Mouse (Mus musculus): Measurements from ENCODE around the gene Eng. TPM values are rescaled to one million over a fixed set of nuclear protein-coding genes. Genes with fewer than 3 reads are reported as not detected.

Gene Eng
- polyA plus RNA-seq, 1 experiment from 2014 or later: 83.8 TPM

DNA sequence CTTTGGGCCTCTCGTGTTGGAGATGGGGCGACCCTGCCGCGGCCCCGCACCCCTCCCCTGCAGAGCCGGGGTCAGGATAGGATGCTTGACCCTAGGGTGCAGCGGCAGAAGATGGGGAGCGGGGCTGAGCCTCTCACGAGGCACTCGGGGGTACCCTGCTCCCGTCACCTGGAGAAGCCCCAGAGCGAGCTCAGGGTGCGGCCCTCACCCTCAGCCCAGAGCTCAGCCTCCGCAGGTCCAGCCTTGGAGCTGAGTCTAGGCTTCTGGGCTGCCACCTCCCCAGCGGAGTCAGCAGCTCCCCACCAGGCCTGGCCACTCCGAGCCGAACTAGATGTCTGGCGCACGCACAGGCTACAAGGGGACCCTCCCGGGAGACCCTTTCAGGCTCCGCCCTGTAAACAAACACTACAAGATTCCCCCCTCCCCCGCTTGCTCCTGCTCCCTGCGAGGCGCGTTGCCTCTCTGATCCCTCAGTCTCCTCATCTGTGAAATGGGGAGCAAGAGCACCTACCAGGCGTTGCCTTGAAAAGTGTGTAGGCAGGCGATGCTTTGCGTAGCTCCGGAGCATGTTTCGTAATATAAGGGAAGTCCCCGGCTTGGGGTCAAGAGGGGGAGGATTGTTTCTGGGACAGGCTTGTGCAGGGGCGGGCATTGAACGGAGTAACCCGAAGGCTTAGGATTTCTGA is 39.0 kb upstream of the Eng start:
- H3K9ac ChIP-seq: peak overlapping the region; percentile 65
- H3K27ac ChIP-seq (replicated peaks): peak overlapping the region; percentile 75
- no peaks in the 10 kb centered on the region for H3K9me3 ChIP-seq (replicated peaks)
- peaks cover 44% of the 10 kb centered on the region for H3K4me1 ChIP-seq
- H3K4me3 ChIP-seq (replicated peaks): peak overlapping the region; percentile 74
- peaks cover 5% of the 10 kb centered on the region; the same call in 1 of the 2 replicates for H3K36me3 ChIP-seq
- WGBS: 1% methylated on average over 34 of the region's 34 CpGs
- H3K27me3 ChIP-seq: no peaks in the 10 kb centered on the region
- H3K4me2 ChIP-seq (replicated peaks): peak overlapping the region; percentile 94
- ATAC-seq (ENCODE audit: insufficient number of reproducible peaks, low FRiP score, low TSS enrichment, low read depth): peak; percentile 16; the same call in 1 of the 2 replicates

- H3K36me3 ChIP-seq: peaks cover 9% of the 10 kb centered on the region; the same call in 1 of the 2 replicates
- peak overlapping the region; percentile 74 for H3K4me3 ChIP-seq (replicated peaks)
- no peaks in the 10 kb centered on the region for H3K9me3 ChIP-seq (replicated peaks)
- ATAC-seq (ENCODE audit: insufficient number of reproducible peaks, low FRiP score, low TSS enrichment, low read depth): peak; percentile 80; the same call in 1 of the 2 replicates
- peak overlapping the region; percentile 94 for H3K4me2 ChIP-seq (replicated peaks)
- H3K9ac ChIP-seq: 0 out of 2 replicates have a peak overlapping the region, but pooled peaks have one; percentile 10
- H3K27ac ChIP-seq (replicated peaks): peak overlapping the region; percentile 75
- 6% methylated on average over 25 of the region's 25 CpGs for WGBS
- H3K27me3 ChIP-seq: no peaks in the 10 kb centered on the region
- H3K4me1 ChIP-seq: peaks cover 41% of the 10 kb centered on the region
Observed at GRCm38 (mm10) chr2:32608141-32608777, 38.1 kb upstream of the Eng start.

- H3K27ac ChIP-seq (replicated peaks): peak overlapping the region; percentile 75
- H3K9ac ChIP-seq: no peak overlapping the region
- 0 out of 2 replicates have a peak, but pooled peaks have one; percentile 8 for ATAC-seq (ENCODE audit: insufficient number of reproducible peaks, low FRiP score, low TSS enrichment, low read depth)
- peaks cover 41% of the 10 kb centered on the region for H3K4me1 ChIP-seq
- WGBS: 44% methylated on average over 18 of the region's 18 CpGs
- peak overlapping the region; percentile 94 for H3K4me2 ChIP-seq (replicated peaks)
- peak overlapping the region; percentile 74 for H3K4me3 ChIP-seq (replicated peaks)
- peaks cover 15% of the 10 kb centered on the region; the same call in 1 of the 2 replicates for H3K36me3 ChIP-seq
- H3K27me3 ChIP-seq: no peaks in the 10 kb centered on the region
- H3K9me3 ChIP-seq (replicated peaks): no peaks in the 10 kb centered on the region
Observed at GRCm38 (mm10) chr2:32608778-32609435, 37.5 kb upstream of the Eng start.

DNA sequence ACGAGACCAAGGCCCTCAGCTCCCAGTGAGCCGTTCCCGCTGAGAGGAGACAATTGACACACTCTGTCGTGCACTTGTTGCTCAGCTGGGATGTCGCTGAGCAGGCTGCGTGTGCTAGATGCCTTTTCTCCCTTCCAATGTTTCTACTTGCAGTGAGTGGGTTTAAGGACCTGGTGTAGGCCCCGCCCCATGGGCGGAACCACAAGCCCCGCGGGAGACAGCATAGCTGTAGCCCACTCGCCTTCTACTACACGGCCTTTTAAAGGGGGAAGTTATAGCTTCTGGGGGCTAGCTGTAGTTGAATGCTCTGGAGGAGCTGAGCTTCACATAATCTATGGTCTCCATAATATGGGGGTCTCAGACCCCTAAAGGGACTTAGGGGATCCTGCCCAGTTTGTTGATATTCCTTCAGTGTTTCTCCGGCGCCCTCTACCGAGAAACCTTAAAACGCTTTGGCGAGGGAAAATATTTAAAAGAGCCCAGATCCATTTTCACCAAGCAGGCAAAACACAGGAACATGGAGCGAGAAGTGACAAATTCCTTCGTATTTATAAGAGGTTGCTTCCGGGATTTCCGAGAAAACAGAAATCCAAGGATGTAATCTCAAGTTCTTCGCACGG is 35.7 kb upstream of the Eng start:
- no peaks in the 10 kb centered on the region for H3K9me3 ChIP-seq (replicated peaks)
- peak overlapping the region; percentile 39 for H3K4me3 ChIP-seq (replicated peaks)
- H3K9ac ChIP-seq: no peak overlapping the region
- peaks cover 41% of the 10 kb centered on the region for H3K4me1 ChIP-seq
- ATAC-seq (ENCODE audit: insufficient number of reproducible peaks, low FRiP score, low TSS enrichment, low read depth): no peak
- H3K27me3 ChIP-seq: no peaks in the 10 kb centered on the region
- peaks cover 26% of the 10 kb centered on the region for H3K36me3 ChIP-seq
- peak overlapping the region; percentile 54 for H3K4me2 ChIP-seq (replicated peaks)
- WGBS: 15% methylated on average over 23 of the region's 23 CpGs
- peak overlapping the region; percentile 29 for H3K27ac ChIP-seq (replicated peaks)

DNA sequence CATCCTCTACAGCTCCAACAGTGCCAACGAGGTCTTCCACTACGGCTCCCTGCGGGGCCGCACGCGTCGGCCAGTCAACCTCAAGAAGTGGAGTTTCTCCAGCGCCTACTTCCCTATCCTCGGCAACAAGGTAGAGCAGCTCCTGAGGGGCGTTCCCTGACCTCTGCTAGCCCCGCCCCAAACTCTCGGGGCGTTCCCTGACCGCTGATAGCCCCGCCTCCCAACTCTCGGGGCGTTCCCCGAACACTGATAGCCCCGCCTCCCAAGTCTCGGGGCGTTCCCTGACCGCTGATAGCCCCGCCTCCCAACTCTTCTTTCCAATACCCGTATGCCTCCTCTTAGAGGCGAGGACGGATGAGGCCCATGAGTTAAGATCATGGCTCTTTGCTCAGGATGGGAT is 34.1 kb upstream of the Eng start:
- H3K4me2 ChIP-seq (replicated peaks): no peak overlapping the region
- H3K4me1 ChIP-seq: peaks cover 36% of the 10 kb centered on the region
- H3K36me3 ChIP-seq: peaks cover 36% of the 10 kb centered on the region
- no peak overlapping the region for H3K4me3 ChIP-seq (replicated peaks)
- no peak overlapping the region for H3K9ac ChIP-seq
- WGBS: 73% methylated on average over 26 of the region's 26 CpGs
- H3K27me3 ChIP-seq: no peaks in the 10 kb centered on the region
- no peak overlapping the region for H3K27ac ChIP-seq (replicated peaks)
- no peak for ATAC-seq (ENCODE audit: insufficient number of reproducible peaks, low FRiP score, low TSS enrichment, low read depth)
- H3K9me3 ChIP-seq (replicated peaks): no peaks in the 10 kb centered on the region

DNA sequence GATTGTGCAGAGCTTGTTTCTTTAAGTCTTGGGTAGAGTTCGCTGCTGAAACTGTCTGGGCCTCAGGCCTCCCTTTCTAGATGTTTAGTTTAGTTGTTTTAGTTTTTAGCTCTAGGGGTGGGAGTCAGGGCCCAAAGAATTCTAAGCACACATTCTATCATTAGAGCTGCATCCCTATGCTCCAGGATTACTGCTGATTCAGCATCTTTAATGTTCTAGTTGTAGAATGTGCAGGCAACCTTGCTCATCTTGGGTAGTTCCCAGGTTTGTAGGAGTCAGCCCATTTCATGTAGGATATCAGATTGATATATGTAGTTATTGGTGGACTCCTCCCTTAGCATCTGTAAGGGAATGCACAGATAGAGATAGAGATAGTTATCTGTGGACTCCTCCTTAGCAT is 29.3 kb upstream of the Eng start:
- Histone ChIP-seq H3K27ac (replicated peaks) (no peak overlapping the region), H3K4me1 (peaks cover 27% of the 10 kb centered on the region), H3K4me2 (replicated peaks) (no peak overlapping the region), H3K9ac (no peak overlapping the region), H3K27me3 (no peaks in the 10 kb centered on the region), H3K9me3 (replicated peaks) (no peaks in the 10 kb centered on the region), H3K4me3 (replicated peaks) (no peak overlapping the region), H3K36me3 (peaks cover 53% of the 10 kb centered on the region)
- no peak for ATAC-seq (ENCODE audit: insufficient number of reproducible peaks, low FRiP score, low TSS enrichment, low read depth)
- WGBS: 100% methylated on average over 1 of the region's 1 CpGs

DNA sequence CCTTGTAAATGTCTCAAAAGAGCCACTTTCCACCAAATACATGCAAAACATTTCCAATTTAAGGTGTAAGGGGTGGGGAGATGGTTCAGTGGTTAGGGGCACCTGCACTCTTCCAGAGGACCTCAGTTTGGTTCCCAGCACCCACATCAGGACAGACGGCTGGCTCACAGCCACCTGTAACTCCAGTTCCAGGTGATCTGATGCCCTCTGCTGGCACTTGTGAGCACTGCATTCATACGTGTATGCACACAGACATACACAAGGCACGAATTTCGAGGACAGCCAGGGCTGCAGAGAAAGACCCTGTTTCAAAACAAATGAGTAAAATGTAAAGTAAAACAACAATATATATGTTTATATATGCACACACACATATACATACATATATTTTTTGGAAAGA is 28.8 kb upstream of the Eng start:
- Histone ChIP-seq H3K27ac (replicated peaks) (no peak overlapping the region), H3K36me3 (peaks cover 49% of the 10 kb centered on the region), H3K9ac (no peak overlapping the region), H3K4me1 (peaks cover 27% of the 10 kb centered on the region), H3K9me3 (replicated peaks) (no peaks in the 10 kb centered on the region), H3K4me2 (replicated peaks) (no peak overlapping the region), H3K4me3 (replicated peaks) (no peak overlapping the region), H3K27me3 (no peaks in the 10 kb centered on the region)
- ATAC-seq (ENCODE audit: insufficient number of reproducible peaks, low FRiP score, low TSS enrichment, low read depth): no peak
- WGBS: 91% methylated on average over 4 of the region's 4 CpGs

- no peak overlapping the region for H3K4me3 ChIP-seq (replicated peaks)
- H3K36me3 ChIP-seq: peaks cover 47% of the 10 kb centered on the region
- no peaks in the 10 kb centered on the region for H3K27me3 ChIP-seq
- no peak overlapping the region for H3K9ac ChIP-seq
- ATAC-seq (ENCODE audit: insufficient number of reproducible peaks, low FRiP score, low TSS enrichment, low read depth): no peak
- no peak overlapping the region for H3K27ac ChIP-seq (replicated peaks)
- no peaks in the 10 kb centered on the region for H3K9me3 ChIP-seq (replicated peaks)
- H3K4me2 ChIP-seq (replicated peaks): no peak overlapping the region
- 63% methylated on average over 9 of the region's 9 CpGs for WGBS
- H3K4me1 ChIP-seq: peaks cover 27% of the 10 kb centered on the region
Observed at GRCm38 (mm10) chr2:32618051-32618450, 28.3 kb upstream of the Eng start.

- Histone ChIP-seq H3K4me3 (replicated peaks) (no peak overlapping the region), H3K4me2 (replicated peaks) (no peak overlapping the region), H3K4me1 (peaks cover 40% of the 10 kb centered on the region), H3K27me3 (no peaks in the 10 kb centered on the region), H3K9ac (no peak overlapping the region), H3K36me3 (peaks cover 28% of the 10 kb centered on the region), H3K9me3 (replicated peaks) (no peaks in the 10 kb centered on the region), H3K27ac (replicated peaks) (peak overlapping the region; percentile 78)
- WGBS: 27% methylated on average over 4 of the region's 4 CpGs
- peak; percentile 48; the same call in 1 of the 2 replicates for ATAC-seq (ENCODE audit: insufficient number of reproducible peaks, low FRiP score, low TSS enrichment, low read depth)
Observed at GRCm38 (mm10) chr2:32620682-32621516, 25.5 kb upstream of the Eng start.

DNA sequence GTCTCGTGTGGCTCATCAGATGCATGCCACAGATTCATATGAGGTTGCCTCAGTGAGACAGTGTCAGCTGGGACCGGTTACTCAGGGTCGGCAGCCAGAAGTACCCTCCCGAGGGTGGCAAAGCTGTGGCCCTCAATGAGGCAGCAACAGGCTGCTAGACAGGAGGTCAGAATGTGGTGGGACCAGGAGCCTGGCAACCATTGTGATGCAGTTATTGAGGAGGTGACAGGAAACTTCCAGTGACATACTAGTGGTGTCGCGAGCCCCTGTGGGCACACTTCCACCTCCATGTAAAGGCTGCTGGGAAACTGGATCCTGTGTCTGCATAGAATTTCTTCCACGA is 24.9 kb upstream of the Eng start, which contains the start of gene Ak1:
TSS of gene Ak1 (plus strand) at position 242 of the 343 bp plus-strand sequence.
- WGBS: 16% methylated on average over 7 of the region's 7 CpGs
- Histone ChIP-seq H3K9me3 (replicated peaks) (no peaks in the 10 kb centered on the region), H3K36me3 (peaks cover 24% of the 10 kb centered on the region), H3K4me2 (replicated peaks) (no peak within 1 kb of the TSS), H3K4me1 (peaks cover 46% of the 10 kb centered on the region), H3K27ac (replicated peaks) (peak within 1 kb of the TSS; percentile 78), H3K9ac (no peak within 1 kb of the TSS), H3K27me3 (no peaks in the 10 kb centered on the region), H3K4me3 (replicated peaks) (no peak within 1 kb of the TSS)
- ATAC-seq (ENCODE audit: insufficient number of reproducible peaks, low FRiP score, low TSS enrichment, low read depth): no peak

Measured in embryonic facial prominence, embryonic 15.5 days (tissue).